Mouse (Mus musculus) liver, embryonic 14.5 days (tissue): ENCODE results near the gene Vmn1r86.

Experiments used
- CTCF ChIP-seq: IDR thresholded peaks from 2 replicates; pipeline ENCODE4 v1.5.1; 2016; ENCODE audit warnings: antibody characterized with exemption, low read depth, control low read depth
- EP300 ChIP-seq: IDR thresholded peaks from 2 replicates; pipeline ENCODE4 v1.6.1; 2016; ENCODE audit warnings: antibody characterized with exemption, low read depth

GRCm38 (mm10) chr7:13053961-13054286, 65.8 kb downstream of the Vmn1r86 start:
- TF ChIP-seq EP300 (no peak), CTCF (no peak)
